Mouse (Mus musculus) hindbrain, embryonic 16.5 days (tissue): Measurements from ENCODE around the gene Hoxd11. TPM values are rescaled to one million over a fixed set of nuclear protein-coding genes. Genes with fewer than 3 reads are reported as not detected.

Experiments
- ATAC-seq: fragments of 200-750 bp; cut with Nextera tagmentation; 2 replicates; pipeline ENCODE4 v1.8.0; 2017; ENCODE audit warnings: moderate TSS enrichment, moderate library complexity
- H3K27ac ChIP-seq: fragments of 300-500 bp; sonication (generic); 2 replicates; pipeline ENCODE4 v1.5.1; 2014; ENCODE audit warnings: low read depth, mild to moderate bottlenecking, control low read depth, low read length, moderate library complexity
- H3K27me3 ChIP-seq: fragments of 300-500 bp; sonication (generic); replicated peaks from 2 replicates; pipeline ENCODE4 v1.6.1; 2014; ENCODE audit warnings: low read length; ENCODE audit not compliant: control insufficient read depth, insufficient read depth
- H3K36me3 ChIP-seq: fragments of 300-500 bp; sonication (generic); 2 replicates; pipeline ENCODE4 v1.6.1; 2014; ENCODE audit warnings: mild to moderate bottlenecking, low read length, moderate library complexity, mixed read lengths; ENCODE audit not compliant: control insufficient read depth, insufficient read depth
- H3K4me1 ChIP-seq: fragments of 300-500 bp; sonication (generic); 2 replicates; pipeline ENCODE4 v1.6.1; 2014; ENCODE audit warnings: low read depth, low read length; ENCODE audit not compliant: control insufficient read depth, insufficient read depth
- H3K4me2 ChIP-seq: fragments of 300-500 bp; sonication (generic); 2 replicates; pipeline ENCODE4 v1.6.1; 2014; ENCODE audit warnings: mild to moderate bottlenecking, low read length, control low read depth, moderate library complexity
- H3K4me3 ChIP-seq: fragments of 300-500 bp; sonication (generic); 2 replicates; pipeline ENCODE4 v1.5.1; 2014; ENCODE audit warnings: mild to moderate bottlenecking, low read length, control low read depth, moderate library complexity
- H3K9ac ChIP-seq: fragments of 300-500 bp; sonication (generic); 2 replicates; pipeline ENCODE4 v1.6.1; 2014; ENCODE audit warnings: low read depth, mild to moderate bottlenecking, control low read depth, low read length, moderate library complexity
- H3K9me3 ChIP-seq: fragments of 300-500 bp; sonication (generic); 2 replicates; pipeline ENCODE4 v1.6.1; 2014; ENCODE audit warnings: mild to moderate bottlenecking, low read length, moderate library complexity; ENCODE audit not compliant: control insufficient read depth
- WGBS: fragments of 180-500 bp; shearing (Covaris S2); extraction: QIAGEN DNeasy Blood & Tissue Kit; methylation state at CpG from one replicate; pipeline ENCODE4 v1.1.7; 2014; 5-methylcytosine and 5-hydroxymethylcytosine counted together
- polyA plus RNA-seq: library from polyadenylated mRNA; unstranded; fragments of >200 nt; fragmentation: Nextera tagmentation; extraction: Ambion mirVana; gene quantifications from 2 replicates; pipeline ENCODE4 v1.2.1, GENCODE M21; 2015

Gene Hoxd11
- polyA plus RNA-seq, 1 experiment from 2014 or later: not detected

- Histone ChIP-seq H3K9me3 (no peaks in the 10 kb centered on the region; the same call in 1 of the 2 replicates), H3K4me2 (no peak overlapping the region), H3K27me3 (peaks cover 69% of the 10 kb centered on the region), H3K9ac (no peak overlapping the region), H3K27ac (no peak overlapping the region), H3K36me3 (no peaks in the 10 kb centered on the region), H3K4me1 (peaks cover 10% of the 10 kb centered on the region; the same call in 1 of the 2 replicates), H3K4me3 (no peak overlapping the region)
- 1% methylated on average over 34 of the region's 34 CpGs for WGBS
- no peak for ATAC-seq
Observed at GRCm38 (mm10) chr2:74696442-74697335, 17.3 kb downstream of the Hoxd11 start.

- Histone ChIP-seq H3K9ac (no peak within 1 kb of the TSS), H3K36me3 (no peaks in the 10 kb centered on the region), H3K4me1 (peaks cover 10% of the 10 kb centered on the region; the same call in 1 of the 2 replicates), H3K27me3 (peaks cover 59% of the 10 kb centered on the region), H3K27ac (no peak within 1 kb of the TSS), H3K4me2 (peak within 1 kb of the TSS; percentile 53), H3K9me3 (no peaks in the 10 kb centered on the region; the same call in 1 of the 2 replicates), H3K4me3 (peak within 1 kb of the TSS; percentile 29)
- peak; percentile 64; the same call in 1 of the 2 replicates for ATAC-seq
- under 1% methylated on average over 43 of the region's 43 CpGs for WGBS
Observed at GRCm38 (mm10) chr2:74697567-74698121, 18.3 kb downstream of the Hoxd11 start, which contains the start of gene Hoxd9. Gene Hoxd9 (plus strand): TSS chr2:74697727.

- Histone ChIP-seq H3K4me1 (peaks cover 10% of the 10 kb centered on the region; the same call in 1 of the 2 replicates), H3K9me3 (no peaks in the 10 kb centered on the region; the same call in 1 of the 2 replicates), H3K27ac (no peak overlapping the region), H3K4me2 (peak overlapping the region; percentile 53), H3K4me3 (peak overlapping the region; percentile 29), H3K36me3 (no peaks in the 10 kb centered on the region), H3K9ac (no peak overlapping the region), H3K27me3 (peaks cover 54% of the 10 kb centered on the region)
- ATAC-seq: peak; percentile 50; the same call in 1 of the 2 replicates
- WGBS: under 1% methylated on average over 66 of the region's 86 CpGs
Observed at GRCm38 (mm10) chr2:74698201-74699052, 19.1 kb downstream of the Hoxd11 start.

DNA sequence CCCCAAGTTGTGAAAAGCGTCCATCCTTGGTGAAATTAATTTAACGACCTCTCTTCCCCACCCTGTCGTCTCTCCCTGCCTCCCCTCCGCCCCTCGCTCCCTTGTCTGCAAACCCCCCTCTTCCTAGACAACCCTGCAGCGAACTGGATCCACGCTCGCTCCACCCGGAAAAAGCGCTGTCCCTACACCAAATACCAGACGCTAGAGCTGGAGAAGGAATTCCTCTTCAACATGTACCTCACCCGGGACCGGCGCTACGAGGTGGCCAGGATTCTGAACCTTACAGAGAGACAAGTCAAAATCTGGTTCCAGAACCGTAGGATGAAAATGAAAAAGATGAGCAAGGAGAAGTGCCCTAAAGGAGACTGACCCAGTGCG, 19.7 kb downstream of the Hoxd11 start:
- WGBS: 2% methylated on average over 17 of the region's 17 CpGs
- Histone ChIP-seq H3K4me2 (no peak overlapping the region), H3K4me1 (peaks cover 10% of the 10 kb centered on the region; the same call in 1 of the 2 replicates), H3K9ac (no peak overlapping the region), H3K27ac (no peak overlapping the region), H3K9me3 (no peaks in the 10 kb centered on the region; the same call in 1 of the 2 replicates), H3K36me3 (no peaks in the 10 kb centered on the region), H3K4me3 (no peak overlapping the region), H3K27me3 (peaks cover 54% of the 10 kb centered on the region)
- ATAC-seq: no peak

DNA sequence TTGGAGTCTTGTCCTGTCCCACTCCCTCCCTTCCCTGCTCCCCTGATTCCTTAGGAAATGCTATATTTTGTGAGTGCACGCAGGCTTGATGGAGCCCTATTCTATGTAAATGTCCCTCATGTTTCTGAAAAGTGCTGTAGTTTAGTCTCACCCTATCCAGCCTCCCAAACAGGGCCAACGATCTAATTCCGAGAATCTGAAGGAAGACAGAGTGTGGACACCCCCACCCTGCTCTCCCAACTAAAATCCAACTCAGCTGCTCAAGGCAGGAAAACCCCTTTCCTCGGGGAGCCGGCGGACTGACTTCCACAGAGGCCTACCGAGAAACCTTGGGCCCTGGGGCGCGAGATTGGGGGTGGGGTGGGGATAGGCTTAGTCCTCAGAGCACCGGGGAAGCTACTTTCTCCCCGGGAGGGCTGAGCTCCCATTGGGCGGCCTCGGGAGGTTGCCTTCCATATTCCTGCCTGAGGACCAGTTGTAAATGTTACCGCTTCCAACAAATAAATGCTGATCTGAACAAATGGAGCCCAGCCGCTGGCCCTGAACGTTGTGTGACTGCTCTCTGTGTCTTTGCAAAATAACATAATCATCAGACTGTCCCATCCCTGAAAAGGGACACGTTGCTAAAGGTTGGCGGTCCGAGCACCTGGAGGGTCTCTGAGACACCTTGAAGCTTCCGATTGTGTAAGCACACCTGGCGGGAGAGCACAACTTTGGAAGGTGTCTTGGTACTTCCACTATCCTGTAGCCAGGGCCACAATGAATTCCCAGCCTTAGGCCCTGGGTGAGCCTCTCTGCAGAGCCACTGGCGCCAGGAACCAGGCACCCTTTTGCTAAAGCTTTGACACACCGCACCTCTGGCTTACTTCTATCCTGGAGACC, 20.5 kb downstream of the Hoxd11 start:
- no peak overlapping the region for H3K27ac ChIP-seq
- H3K27me3 ChIP-seq: peaks cover 51% of the 10 kb centered on the region
- peaks cover 11% of the 10 kb centered on the region for H3K4me1 ChIP-seq
- H3K36me3 ChIP-seq: no peaks in the 10 kb centered on the region
- no peak overlapping the region for H3K4me2 ChIP-seq
- 2% methylated on average over 23 of the region's 23 CpGs for WGBS
- H3K9me3 ChIP-seq: no peaks in the 10 kb centered on the region; the same call in 1 of the 2 replicates
- H3K4me3 ChIP-seq: no peak overlapping the region
- ATAC-seq: no peak
- no peak overlapping the region for H3K9ac ChIP-seq

DNA sequence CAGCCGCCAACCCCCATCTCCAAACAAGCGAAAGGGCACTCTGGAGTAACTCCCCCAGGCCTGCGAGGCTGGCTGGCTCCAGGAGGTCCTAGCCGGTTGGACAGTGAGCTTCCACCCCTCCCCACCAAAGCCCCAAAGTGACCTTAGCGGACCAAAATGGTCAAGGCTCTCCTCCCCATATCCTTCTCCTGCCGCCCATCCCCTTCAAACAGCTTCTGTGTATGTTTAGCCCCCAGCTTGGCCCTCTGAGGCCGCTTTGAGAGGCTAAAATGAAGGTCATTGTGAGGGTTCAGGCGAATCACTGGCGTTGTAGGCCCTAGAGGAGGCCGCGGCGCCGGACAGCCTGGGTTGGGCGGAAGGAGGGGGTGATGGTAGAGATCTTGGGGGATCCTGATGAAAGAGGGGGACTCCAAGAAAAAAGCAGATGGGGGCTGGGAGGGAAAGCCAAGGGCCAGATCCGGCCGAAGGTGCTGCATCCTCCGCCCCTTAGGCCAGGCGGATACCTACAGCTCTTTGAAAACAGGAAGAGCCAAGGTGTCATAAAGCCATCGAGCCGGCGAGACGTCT, 21.3 kb downstream of the Hoxd11 start:
- H3K9me3 ChIP-seq: no peaks in the 10 kb centered on the region; the same call in 1 of the 2 replicates
- peaks cover 18% of the 10 kb centered on the region for H3K4me1 ChIP-seq
- H3K36me3 ChIP-seq: no peaks in the 10 kb centered on the region
- H3K4me2 ChIP-seq: no peak overlapping the region
- no peak overlapping the region for H3K27ac ChIP-seq
- no peak overlapping the region for H3K9ac ChIP-seq
- no peak for ATAC-seq
- H3K27me3 ChIP-seq: peaks cover 47% of the 10 kb centered on the region
- WGBS: 6% methylated on average over 22 of the region's 22 CpGs
- no peak overlapping the region for H3K4me3 ChIP-seq

DNA sequence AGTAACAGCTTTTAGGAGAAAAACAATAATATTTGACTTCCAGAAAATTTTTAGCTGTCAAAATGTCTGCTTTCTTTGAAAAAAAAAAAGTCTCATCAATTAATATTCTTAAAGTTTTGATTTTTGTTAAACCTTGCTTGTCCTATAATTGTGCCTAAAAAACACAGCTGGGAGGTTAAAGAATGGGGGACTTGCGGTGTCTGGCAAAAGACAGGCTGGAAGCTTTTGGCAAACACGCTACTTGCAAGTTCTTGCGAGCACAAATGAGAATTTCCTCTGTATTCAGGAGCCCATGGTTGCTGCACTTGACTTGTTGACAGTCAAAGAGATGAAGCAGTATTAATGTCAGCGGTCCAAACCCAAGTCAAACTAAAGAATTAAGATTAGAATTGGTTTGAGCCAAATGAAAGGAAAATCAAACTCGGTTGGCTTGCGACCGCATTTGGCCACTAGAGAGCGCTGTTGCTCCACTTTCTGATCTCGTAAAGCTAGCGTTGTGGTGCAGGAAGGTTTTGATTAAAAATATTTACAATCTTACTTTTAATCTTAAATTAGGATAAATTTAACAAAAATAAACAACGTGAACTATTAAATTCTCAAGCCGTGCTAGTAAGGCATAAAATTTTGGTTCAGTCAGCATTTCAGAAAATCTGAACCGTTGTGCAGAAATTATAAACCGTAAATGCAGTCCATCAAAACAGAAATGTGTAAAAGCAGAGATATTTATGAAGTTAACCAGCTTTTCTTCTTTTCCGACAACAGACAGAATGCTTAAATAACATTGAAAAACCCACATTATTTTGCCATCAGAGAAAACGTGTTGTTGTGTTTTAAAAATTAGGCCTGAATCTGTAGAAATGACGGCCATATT, 22.8 kb downstream of the Hoxd11 start:
- Histone ChIP-seq H3K27ac (no peak overlapping the region), H3K36me3 (no peaks in the 10 kb centered on the region), H3K4me1 (peaks cover 20% of the 10 kb centered on the region), H3K27me3 (peaks cover 38% of the 10 kb centered on the region), H3K9me3 (no peaks in the 10 kb centered on the region), H3K9ac (no peak overlapping the region), H3K4me2 (no peak overlapping the region), H3K4me3 (no peak overlapping the region)
- no peak for ATAC-seq
- WGBS: 12% methylated on average over 17 of the region's 17 CpGs
